ENCODE assay signal across 21 mouse cellular contexts in the genomic region with DNA sequence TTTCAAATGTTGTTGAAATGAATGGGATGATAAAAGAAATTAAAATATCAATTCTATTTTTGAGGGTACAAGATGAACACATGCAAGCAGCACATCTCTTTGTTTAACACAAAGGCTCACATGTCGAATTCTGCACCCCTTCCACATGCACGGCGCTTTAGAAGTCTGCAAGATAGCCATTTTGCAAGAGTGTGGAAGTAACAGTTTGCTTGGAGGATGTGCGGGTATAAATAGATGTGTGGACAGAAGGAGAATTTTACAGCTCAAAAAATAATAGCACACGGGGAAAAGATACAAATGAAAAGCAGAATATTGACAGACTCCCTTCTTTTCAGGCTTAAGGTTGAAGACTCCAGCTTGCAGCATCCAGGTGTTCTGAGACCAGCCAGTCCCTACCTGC. TPM values are rescaled to one million over a fixed set of nuclear protein-coding genes. Genes with fewer than 3 reads are reported as not detected.
A peak's percentile ranks its signal among the peaks of the same experiment; 100 is the strongest.
DNase-seq lines count a peak whose midpoint lies in the region; ATAC-seq and TF ChIP-seq lines count a peak whose summit lies in the region.
"Had no signal": no experiment of that assay in that cellular context is flagged by ENCODE, and none has a peak within 500 bp of the region (broad histone marks: within the 10 kb centered on the region; RNA-seq: fewer than 3 reads in every experiment).

No protein-coding gene starts in this region.

- H3K4me2 ChIP-seq in embryonic facial prominence, embryonic 14.5 days (ENCODE audit: low read depth, low read length) = peak overlapping the region; percentile 4; the same call in 1 of the 2 replicates
- peak overlapping the region; percentile 84 for H3K4me2 ChIP-seq in midbrain, embryonic 13.5 days (replicated peaks)
- H3K4me2 ChIP-seq in midbrain, embryonic 11.5 days = no peak overlapping the region
- H3K4me2 ChIP-seq in hindbrain, postnatal 0 days (ENCODE audit: low read depth, low read length) = peak overlapping the region; percentile 72
- H3K4me2 ChIP-seq: heart, embryonic 15.5 days had no signal

- TF ChIP-seq CTCF in hindbrain, postnatal 0 days (IDR thresholded peaks at IDR 0.05; ENCODE audit: low read depth) = no peak
- TF ChIP-seq CTCF in olfactory bulb, adult 2 months (IDR thresholded peaks at IDR 0.05; ENCODE audit: insufficient read depth, low read depth, low read length) = no peak

- no peak overlapping the region for H3K9ac ChIP-seq in embryonic facial prominence, embryonic 14.5 days (ENCODE audit: low read depth, low read length)
- peak overlapping the region; percentile 75 for H3K9ac ChIP-seq in midbrain, embryonic 13.5 days (replicated peaks)
- no peak overlapping the region for H3K9ac ChIP-seq in midbrain, embryonic 11.5 days (ENCODE audit: low read length)
- peak overlapping the region; percentile 73 for H3K9ac ChIP-seq in hindbrain, postnatal 0 days (replicated peaks; ENCODE audit: low read length)
- H3K9ac ChIP-seq: heart, embryonic 15.5 days had no signal

- no peak for TF ChIP-seq POLR2A in olfactory bulb, adult 2 months (IDR thresholded peaks at IDR 0.05; ENCODE audit: insufficient read depth, low read depth, low read length)

- WGBS in embryonic facial prominence, embryonic 14.5 days = 76% methylated on average over 5 of the region's 5 CpGs
- WGBS in embryonic facial prominence, embryonic 10.5 days = 83% methylated on average over 5 of the region's 5 CpGs
- WGBS in midbrain, embryonic 13.5 days = 80% methylated on average over 5 of the region's 5 CpGs
- WGBS in midbrain, embryonic 11.5 days = 76% methylated on average over 5 of the region's 5 CpGs
- WGBS in hindbrain, postnatal 0 days = 56% methylated on average over 5 of the region's 5 CpGs
- 23% methylated on average over 5 of the region's 5 CpGs for WGBS in olfactory bulb, adult 2 months

- H3K4me1 ChIP-seq in embryonic facial prominence, embryonic 14.5 days (ENCODE audit: control insufficient read depth, insufficient read depth, low read length) = 0 out of 2 replicates have a peak, but pooled peaks cover 6% of the 10 kb centered on the region
- H3K4me1 ChIP-seq in embryonic facial prominence, embryonic 10.5 days = peaks cover 19% of the 10 kb centered on the region
- H3K4me1 ChIP-seq in midbrain, embryonic 13.5 days (replicated peaks) = peaks cover 32% of the 10 kb centered on the region; the same call in 1 of the 2 replicates
- peaks cover 6% of the 10 kb centered on the region; the same call in 1 of the 2 replicates for H3K4me1 ChIP-seq in midbrain, embryonic 11.5 days (ENCODE audit: control insufficient read depth, insufficient read depth, low read length)
- H3K4me1 ChIP-seq in hindbrain, postnatal 0 days (ENCODE audit: insufficient read depth, low read length) = peaks cover 11% of the 10 kb centered on the region; the same call in 1 of the 2 replicates
- peaks cover 9% of the 10 kb centered on the region for H3K4me1 ChIP-seq in olfactory bulb, adult 2 months (ENCODE audit: control insufficient read depth, insufficient read depth, low read length)

- no peaks in the 10 kb centered on the region for H3K9me3 ChIP-seq in embryonic facial prominence, embryonic 14.5 days (ENCODE audit: control insufficient read depth, low read length)
- H3K9me3 ChIP-seq in embryonic facial prominence, embryonic 10.5 days = no peaks in the 10 kb centered on the region
- no peaks in the 10 kb centered on the region for H3K9me3 ChIP-seq in midbrain, embryonic 13.5 days
- H3K9me3 ChIP-seq in midbrain, embryonic 11.5 days (ENCODE audit: control insufficient read depth, low read length) = no peaks in the 10 kb centered on the region
- no peaks in the 10 kb centered on the region for H3K9me3 ChIP-seq in hindbrain, postnatal 0 days (ENCODE audit: low read length)
- H3K9me3 ChIP-seq: heart, embryonic 15.5 days had no signal

- DNase-seq in embryonic facial prominence, embryonic 14.5 days (ENCODE audit: low spot score) = no peak
- DNase-seq in embryonic facial prominence, embryonic 10.5 days (ENCODE audit: low spot score) = no peak
- DNase-seq in midbrain, embryonic 11.5 days (ENCODE audit: low spot score, missing footprints) = no peak
- DNase-seq in hindbrain, postnatal 0 days (ENCODE audit: low spot score) = peak; percentile 41
- DNase-seq in cerebellum, adult 8-10 months = no peak
- no peak for DNase-seq in kidney, adult 11 months
- DNase-seq: cerebellum, postnatal 36 days; kidney, adult 18-20 months; kidney, postnatal 14 days; layer of hippocampus, adult 9-11 months; lung, postnatal 10 days; retina, postnatal 1 day; thymus, postnatal 4 days had no signal

- H3K27me3 ChIP-seq in embryonic facial prominence, embryonic 14.5 days (replicated peaks; ENCODE audit: control insufficient read depth, insufficient read depth, low read length) = peaks cover 39% of the 10 kb centered on the region
- H3K27me3 ChIP-seq in embryonic facial prominence, embryonic 10.5 days (replicated peaks; ENCODE audit: low read depth, poor library complexity, severe bottlenecking) = peaks cover 65% of the 10 kb centered on the region
- peaks cover 8% of the 10 kb centered on the region; the same call in 1 of the 2 replicates for H3K27me3 ChIP-seq in midbrain, embryonic 13.5 days
- H3K27me3 ChIP-seq in midbrain, embryonic 11.5 days (ENCODE audit: control insufficient read depth, insufficient read depth, low read length) = peaks cover 16% of the 10 kb centered on the region
- H3K27me3 ChIP-seq in hindbrain, postnatal 0 days (ENCODE audit: insufficient read depth, low read length) = no peaks in the 10 kb centered on the region

- ATAC-seq in embryonic facial prominence, embryonic 14.5 days (ENCODE audit: low read depth) = no peak
- no peak for ATAC-seq in midbrain, embryonic 13.5 days
- no peak for ATAC-seq in midbrain, embryonic 11.5 days (ENCODE audit: low FRiP score)
- no peak for ATAC-seq in hindbrain, postnatal 0 days

- no peak overlapping the region for H3K4me3 ChIP-seq in embryonic facial prominence, embryonic 14.5 days (ENCODE audit: low read depth, low read length)
- no peak overlapping the region for H3K4me3 ChIP-seq in embryonic facial prominence, embryonic 10.5 days
- peak overlapping the region; percentile 59 for H3K4me3 ChIP-seq in midbrain, embryonic 13.5 days (replicated peaks)
- H3K4me3 ChIP-seq in midbrain, embryonic 11.5 days (ENCODE audit: low read depth, low read length) = no peak overlapping the region
- H3K4me3 ChIP-seq in hindbrain, postnatal 0 days (ENCODE audit: low read length) = peak overlapping the region; percentile 56
- peak overlapping the region; percentile 62 for H3K4me3 ChIP-seq in olfactory bulb, adult 2 months (ENCODE audit: insufficient read depth, low read depth, low read length)
- H3K4me3 ChIP-seq: heart, embryonic 15.5 days had no signal

- H3K27ac ChIP-seq in embryonic facial prominence, embryonic 14.5 days (replicated peaks; ENCODE audit: low read depth, low read length) = no peak overlapping the region
- H3K27ac ChIP-seq in embryonic facial prominence, embryonic 10.5 days (replicated peaks) = no peak overlapping the region
- peak overlapping the region; percentile 11; the same call in 1 of the 2 replicates for H3K27ac ChIP-seq in midbrain, embryonic 13.5 days
- no peak overlapping the region for H3K27ac ChIP-seq in midbrain, embryonic 11.5 days (ENCODE audit: low read depth, low read length)
- peak overlapping the region; percentile 82 for H3K27ac ChIP-seq in hindbrain, postnatal 0 days
- peak overlapping the region; percentile 69 for H3K27ac ChIP-seq in olfactory bulb, adult 2 months (ENCODE audit: insufficient read depth, low read depth, low read length)
- H3K27ac ChIP-seq: heart, embryonic 15.5 days had no signal

- no peaks in the 10 kb centered on the region for H3K36me3 ChIP-seq in embryonic facial prominence, embryonic 14.5 days (ENCODE audit: control insufficient read depth, insufficient read depth, low read length)
- H3K36me3 ChIP-seq in embryonic facial prominence, embryonic 10.5 days (replicated peaks) = no peaks in the 10 kb centered on the region
- H3K36me3 ChIP-seq in midbrain, embryonic 13.5 days = no peaks in the 10 kb centered on the region
- no peaks in the 10 kb centered on the region for H3K36me3 ChIP-seq in midbrain, embryonic 11.5 days (ENCODE audit: control insufficient read depth, insufficient read depth, low read length)
- H3K36me3 ChIP-seq in hindbrain, postnatal 0 days (ENCODE audit: insufficient read depth, low read length) = no peaks in the 10 kb centered on the region
- H3K36me3 ChIP-seq: heart, embryonic 15.5 days had no signal

RNA-seq across cellular contexts. Expression of a gene that starts 2.9 kb away (rescaled TPM):
- polyA plus RNA-seq in embryonic facial prominence, embryonic 14.5 days (2014; fragmentation: Nextera tagmentation; extraction: Ambion mirVana) = 0.56 and 2.1 TPM in 2 replicates
- polyA plus RNA-seq in embryonic facial prominence, embryonic 10.5 days (2016; fragmentation: Nextera tagmentation; extraction: Ambion mirVana) = 0.02 TPM in 1 of 2 replicates, not detected in the other
- polyA plus RNA-seq in midbrain, embryonic 13.5 days (2015; fragmentation: Nextera tagmentation; extraction: Ambion mirVana) = 40.1 and 43.2 TPM in 2 replicates
- 1.2 and 1.8 TPM in 2 replicates for polyA plus RNA-seq in midbrain, embryonic 11.5 days (2014; fragmentation: Nextera tagmentation; extraction: Ambion mirVana)
- total RNA-seq in hindbrain, postnatal 0 days (2014; rRNA removed) = 45.8 and 55.1 TPM in 2 replicates
- polyA plus RNA-seq in hindbrain, postnatal 0 days (2015; fragmentation: Nextera tagmentation; extraction: Ambion mirVana) = 56.3 and 67.0 TPM in 2 replicates
- 76.8 and 120 TPM in 2 replicates for polyA plus RNA-seq in olfactory bulb, adult 2 months (2012; ENCODE audit: insufficient read depth, insufficient read length, low replicate concordance, missing spikeins)
- total RNA-seq: granulocyte monocyte progenitor cell, adult 5-6 weeks; hematopoietic stem cell, adult 5-6 weeks; megakaryocyte-erythroid progenitor cell, adult 5-6 weeks; MEL had no signal
- polyA plus RNA-seq: liver, embryonic 16.5 days had no signal

Comparison
In these comparisons a context has a peak if more than half of its experiments do, and no peak if none do; other contexts are left out.
1. H3K27ac ChIP-seq: peak in midbrain, embryonic 13.5 days (single experiment), hindbrain, postnatal 0 days (single experiment) and olfactory bulb, adult 2 months (single experiment); none in embryonic facial prominence, embryonic 14.5 days (single experiment), embryonic facial prominence, embryonic 10.5 days (single experiment) and midbrain, embryonic 11.5 days (single experiment).
2. H3K4me3 ChIP-seq: peak in midbrain, embryonic 13.5 days (single experiment), hindbrain, postnatal 0 days (single experiment) and olfactory bulb, adult 2 months (single experiment); none in embryonic facial prominence, embryonic 14.5 days (single experiment), embryonic facial prominence, embryonic 10.5 days (single experiment) and midbrain, embryonic 11.5 days (single experiment).
3. H3K9ac ChIP-seq: peak in midbrain, embryonic 13.5 days (single experiment) and hindbrain, postnatal 0 days (single experiment); none in embryonic facial prominence, embryonic 14.5 days (single experiment) and midbrain, embryonic 11.5 days (single experiment).
4. RNA of a gene that starts 2.9 kb away (polyA plus RNA-seq): 76.8 to 120 TPM in olfactory bulb, adult 2 months, 56.3 to 67.0 TPM in hindbrain, postnatal 0 days and 40.1 to 43.2 TPM in midbrain, embryonic 13.5 days; 0.56 to 2.1 TPM in embryonic facial prominence, embryonic 14.5 days, 1.2 to 1.8 TPM in midbrain, embryonic 11.5 days and 0.02 TPM in embryonic facial prominence, embryonic 10.5 days; every median in the first group is over 10 times any median in the second.